11 mouse cellular contexts compared by ENCODE assay signal in the genomic region with DNA sequence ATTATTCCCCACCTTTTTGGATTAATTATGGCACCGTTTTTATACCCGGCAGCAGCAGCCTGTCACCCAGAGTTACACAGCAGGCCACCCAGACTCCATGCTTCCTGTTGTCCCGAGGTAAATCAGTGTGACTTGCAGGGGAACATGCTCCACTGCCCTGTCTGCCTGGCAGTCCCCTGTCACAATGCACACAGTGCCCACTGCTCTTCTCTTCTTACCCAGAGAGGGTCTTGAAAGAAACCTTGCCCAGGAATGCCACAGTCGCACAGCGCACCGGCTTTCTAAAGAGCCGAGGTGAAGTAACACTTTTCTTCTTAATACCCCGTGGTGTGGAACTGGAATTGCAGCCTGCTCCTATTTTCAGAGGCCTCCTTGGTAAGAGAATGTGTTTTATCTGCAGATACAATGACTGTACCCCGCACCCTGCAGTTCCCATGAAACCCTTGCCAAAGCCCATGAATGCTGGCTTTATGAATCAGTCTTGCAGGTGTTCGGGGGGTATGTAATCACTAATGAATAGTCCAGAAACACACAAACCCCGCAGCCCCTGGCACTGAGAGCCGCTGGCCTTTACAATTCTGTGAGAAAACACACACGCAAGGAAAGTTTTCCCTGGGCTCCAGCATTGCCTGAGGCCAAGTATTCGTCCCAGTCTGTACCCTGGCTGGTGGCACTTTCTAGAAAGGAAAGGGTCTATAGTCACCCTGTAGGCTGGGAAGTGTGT.
DNase-seq lines count a peak whose midpoint lies in the region; ATAC-seq lines count a peak whose summit lies in the region.
"Had no signal": no experiment of that assay in that cellular context is flagged by ENCODE, and none has a peak within 500 bp of the region (broad histone marks: within the 10 kb centered on the region; RNA-seq: fewer than 3 reads in every experiment).

No protein-coding gene starts in this region.

- DNase-seq in intestine, embryonic 14.5 days (ENCODE audit: low spot score), result peak; percentile 50
- DNase-seq in embryonic facial prominence, embryonic 10.5 days (ENCODE audit: low spot score), result no peak
- no peak for DNase-seq in urinary bladder, postnatal 10 days (ENCODE audit: low spot score)
- no peak for DNase-seq in c-Kit-positive CD71-positive TER-119-positive erythroid progenitor cells, embryonic 14.5 days (ENCODE audit: low spot score)
- DNase-seq in lung, postnatal 14 days, result no peak
- DNase-seq: cerebellum, adult 8-10 months; gastrocnemius, postnatal 36 days had no signal

- H3K4me1 ChIP-seq in intestine, embryonic 14.5 days (replicated peaks; ENCODE audit: control insufficient read depth, insufficient read depth, low read length), result no peaks in the 10 kb centered on the region
- H3K4me1 ChIP-seq in intestine, embryonic 16.5 days (ENCODE audit: control insufficient read depth, insufficient read depth, low read length), result no peaks in the 10 kb centered on the region
- peaks cover 24% of the 10 kb centered on the region for H3K4me1 ChIP-seq in embryonic facial prominence, embryonic 10.5 days
- H3K4me1 ChIP-seq in hindbrain, embryonic 12.5 days, result peaks cover 27% of the 10 kb centered on the region
- H3K4me1 ChIP-seq in midbrain, embryonic 16.5 days (ENCODE audit: control insufficient read depth, insufficient read depth, low read length), result peaks cover 13% of the 10 kb centered on the region; the same call in 1 of the 2 replicates

- WGBS in intestine, embryonic 14.5 days, result 68% methylated on average over 14 of the region's 14 CpGs
- WGBS in intestine, embryonic 16.5 days, result 65% methylated on average over 14 of the region's 14 CpGs
- WGBS in embryonic facial prominence, embryonic 10.5 days, result 55% methylated on average over 14 of the region's 14 CpGs
- WGBS in hindbrain, embryonic 12.5 days, result 35% methylated on average over 14 of the region's 14 CpGs
- WGBS in midbrain, embryonic 16.5 days, result 13% methylated on average over 14 of the region's 14 CpGs

- ATAC-seq in intestine, embryonic 14.5 days (replicated peaks; ENCODE audit: low FRiP score, low TSS enrichment, low read depth), result no peak
- ATAC-seq in intestine, embryonic 16.5 days, result no peak
- ATAC-seq in hindbrain, embryonic 12.5 days (ENCODE audit: low FRiP score), result peak; percentile 77
- ATAC-seq in midbrain, embryonic 16.5 days, result peak; percentile 83
- ATAC-seq: intestine, postnatal 0 days had no signal

- H3K9ac ChIP-seq in intestine, embryonic 14.5 days (ENCODE audit: low read length), result no peak overlapping the region
- H3K9ac ChIP-seq in intestine, embryonic 16.5 days (ENCODE audit: low read depth, low read length), result no peak overlapping the region
- no peak overlapping the region for H3K9ac ChIP-seq in hindbrain, embryonic 12.5 days
- H3K9ac ChIP-seq in midbrain, embryonic 16.5 days (ENCODE audit: low read depth, low read length), result no peak overlapping the region; the same call in 1 of the 2 replicates

- no peaks in the 10 kb centered on the region for H3K27me3 ChIP-seq in intestine, embryonic 14.5 days (replicated peaks; ENCODE audit: control insufficient read depth, insufficient read depth, low read length)
- no peaks in the 10 kb centered on the region for H3K27me3 ChIP-seq in intestine, embryonic 16.5 days (replicated peaks; ENCODE audit: control insufficient read depth, insufficient read depth, low read length)
- no peaks in the 10 kb centered on the region for H3K27me3 ChIP-seq in embryonic facial prominence, embryonic 10.5 days (replicated peaks; ENCODE audit: low read depth, poor library complexity, severe bottlenecking)
- no peaks in the 10 kb centered on the region for H3K27me3 ChIP-seq in hindbrain, embryonic 12.5 days
- H3K27me3 ChIP-seq in midbrain, embryonic 16.5 days (ENCODE audit: control insufficient read depth, insufficient read depth, low read depth, low read length), result no peaks in the 10 kb centered on the region

- no peaks in the 10 kb centered on the region for H3K36me3 ChIP-seq in intestine, embryonic 14.5 days (ENCODE audit: control insufficient read depth, insufficient read depth, low read length)
- H3K36me3 ChIP-seq in intestine, embryonic 16.5 days (ENCODE audit: control insufficient read depth, insufficient read depth, low read length), result no peaks in the 10 kb centered on the region
- H3K36me3 ChIP-seq in embryonic facial prominence, embryonic 10.5 days (replicated peaks), result no peaks in the 10 kb centered on the region
- H3K36me3 ChIP-seq in hindbrain, embryonic 12.5 days, result no peaks in the 10 kb centered on the region
- no peaks in the 10 kb centered on the region for H3K36me3 ChIP-seq in midbrain, embryonic 16.5 days (ENCODE audit: control insufficient read depth, insufficient read depth, low read length)

- no peak overlapping the region for H3K4me2 ChIP-seq in intestine, embryonic 14.5 days (ENCODE audit: low read length)
- no peak overlapping the region for H3K4me2 ChIP-seq in intestine, embryonic 16.5 days (ENCODE audit: low read depth, low read length)
- no peak overlapping the region for H3K4me2 ChIP-seq in hindbrain, embryonic 12.5 days (replicated peaks)
- no peak overlapping the region; the same call in 1 of the 2 replicates for H3K4me2 ChIP-seq in midbrain, embryonic 16.5 days (ENCODE audit: low read length)

- H3K9me3 ChIP-seq in intestine, embryonic 14.5 days (ENCODE audit: control insufficient read depth, low read length), result no peaks in the 10 kb centered on the region
- no peaks in the 10 kb centered on the region for H3K9me3 ChIP-seq in intestine, embryonic 16.5 days (ENCODE audit: control insufficient read depth, low read length)
- H3K9me3 ChIP-seq in embryonic facial prominence, embryonic 10.5 days, result 0 out of 2 replicates have a peak, but pooled peaks cover 2% of the 10 kb centered on the region
- no peaks in the 10 kb centered on the region for H3K9me3 ChIP-seq in hindbrain, embryonic 12.5 days (replicated peaks)
- H3K9me3 ChIP-seq in midbrain, embryonic 16.5 days (replicated peaks; ENCODE audit: control insufficient read depth, low read length, poor library complexity, severe bottlenecking), result no peaks in the 10 kb centered on the region; the same call in 1 of the 2 replicates

- H3K27ac ChIP-seq in intestine, embryonic 14.5 days (ENCODE audit: low read depth), result no peak overlapping the region
- H3K27ac ChIP-seq in intestine, embryonic 16.5 days (ENCODE audit: low read length), result no peak overlapping the region
- H3K27ac ChIP-seq in embryonic facial prominence, embryonic 10.5 days (replicated peaks), result peak overlapping the region; percentile 32
- H3K27ac ChIP-seq in hindbrain, embryonic 12.5 days, result peak overlapping the region; percentile 86
- H3K27ac ChIP-seq in midbrain, embryonic 16.5 days (ENCODE audit: low read length), result peak overlapping the region; percentile 76

- no peak overlapping the region for H3K4me3 ChIP-seq in intestine, embryonic 14.5 days (ENCODE audit: low read depth, low read length)
- H3K4me3 ChIP-seq in intestine, embryonic 16.5 days (ENCODE audit: low read length), result no peak overlapping the region
- no peak overlapping the region for H3K4me3 ChIP-seq in embryonic facial prominence, embryonic 10.5 days
- H3K4me3 ChIP-seq in hindbrain, embryonic 12.5 days, result no peak overlapping the region
- no peak overlapping the region for H3K4me3 ChIP-seq in midbrain, embryonic 16.5 days (ENCODE audit: low read depth, low read length)

Comparison
In these comparisons a context has a peak if more than half of its experiments do, and no peak if none do; other contexts are left out.
1. ATAC-seq: peak in hindbrain, embryonic 12.5 days (single experiment) and midbrain, embryonic 16.5 days (single experiment); none in intestine, embryonic 14.5 days (single experiment) and intestine, embryonic 16.5 days (single experiment).
2. H3K27ac ChIP-seq: peak in embryonic facial prominence, embryonic 10.5 days (single experiment), hindbrain, embryonic 12.5 days (single experiment) and midbrain, embryonic 16.5 days (single experiment); none in intestine, embryonic 14.5 days (single experiment) and intestine, embryonic 16.5 days (single experiment).